Comparison of ENCODE assay signal across 9 mouse cellular contexts in the genomic region with DNA sequence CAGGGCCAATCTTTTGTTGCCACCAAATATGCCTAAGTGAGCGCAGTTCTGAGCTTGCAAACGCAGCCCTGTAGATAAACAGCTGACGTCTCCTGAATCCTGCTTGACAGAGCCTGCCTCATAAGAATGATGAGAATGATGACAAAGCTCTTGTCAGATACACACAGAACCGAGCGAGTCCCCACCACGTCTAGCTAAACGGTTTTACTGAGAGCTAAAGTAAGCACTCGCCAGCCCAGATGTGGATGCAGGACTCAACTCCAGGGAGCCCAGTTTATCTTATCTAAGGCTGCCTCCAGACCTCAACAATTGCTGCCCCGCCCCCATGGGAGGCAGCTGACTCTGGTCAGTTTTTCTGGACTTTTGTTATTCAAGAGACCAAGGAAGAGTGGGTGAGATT. TPM values are rescaled to one million over a fixed set of nuclear protein-coding genes. Genes with fewer than 3 reads are reported as not detected.
A peak's percentile ranks its signal among the peaks of the same experiment; 100 is the strongest.
DNase-seq lines count a peak whose midpoint lies in the region; ATAC-seq and TF ChIP-seq lines count a peak whose summit lies in the region.
"Had no signal": no experiment of that assay in that cellular context is flagged by ENCODE, and none has a peak within 500 bp of the region (broad histone marks: within the 10 kb centered on the region; RNA-seq: fewer than 3 reads in every experiment).

No protein-coding gene starts in this region.

- TF ChIP-seq EP300 in ES-Bruce4 (IDR thresholded peaks at IDR 0.05; ENCODE audit: insufficient read depth, low read depth, low read length) = peak; percentile 20; the same call in 1 of the 2 replicates
- TF ChIP-seq EP300 in liver, postnatal 0 days (IDR thresholded peaks at IDR 0.05; ENCODE audit: low read depth) = peak; percentile 64

- H3K27ac ChIP-seq in ES-Bruce4 (ENCODE audit: insufficient read depth, low read length) = peak overlapping the region; percentile 29
- H3K27ac ChIP-seq in liver, postnatal 0 days (ENCODE audit: low read depth) = peak overlapping the region; percentile 49

- H3K36me3 ChIP-seq in ES-Bruce4 (ENCODE audit: control insufficient read depth, insufficient read depth, low read length, poor library complexity, severe bottlenecking) = no peaks in the 10 kb centered on the region
- H3K36me3 ChIP-seq in liver, postnatal 0 days (replicated peaks; ENCODE audit: insufficient read depth, low read length) = no peaks in the 10 kb centered on the region

- peaks cover 7% of the 10 kb centered on the region for H3K4me1 ChIP-seq in ES-Bruce4 (ENCODE audit: control insufficient read depth, insufficient read depth, low read length)
- peaks cover 24% of the 10 kb centered on the region for H3K4me1 ChIP-seq in liver, postnatal 0 days (ENCODE audit: insufficient read depth)

- TF ChIP-seq POLR2A in ES-Bruce4 (IDR thresholded peaks at IDR 0.05; ENCODE audit: insufficient read depth, low read length) = no peak

- ATAC-seq in liver, postnatal 0 days = no peak

- no peaks in the 10 kb centered on the region for H3K9me3 ChIP-seq in ES-Bruce4 (replicated peaks; ENCODE audit: control insufficient read depth, insufficient read depth, low read length, poor library complexity, severe bottlenecking)
- no peaks in the 10 kb centered on the region for H3K9me3 ChIP-seq in liver, postnatal 0 days (ENCODE audit: low read length)

- peak overlapping the region; percentile 2; the same call in 1 of the 2 replicates for H3K4me3 ChIP-seq in ES-Bruce4 (ENCODE audit: low read depth, low read length)
- peak overlapping the region; percentile 75 for H3K4me3 ChIP-seq in liver, postnatal 0 days (ENCODE audit: low read depth, low read length)

- H3K9ac ChIP-seq in ES-Bruce4 (ENCODE audit: low read depth, poor library complexity, severe bottlenecking) = no peak overlapping the region
- H3K9ac ChIP-seq in liver, postnatal 0 days (replicated peaks) = no peak overlapping the region; the same call in 1 of the 2 replicates

- H3K4me2 ChIP-seq in liver, postnatal 0 days (ENCODE audit: low read depth, low read length) = peak overlapping the region; percentile 79

- 30% methylated on average over 9 of the region's 9 CpGs for WGBS in liver, postnatal 0 days (ENCODE audit: insufficient replicate concordance)

- no peaks in the 10 kb centered on the region for H3K27me3 ChIP-seq in ES-Bruce4 (ENCODE audit: control insufficient read depth, insufficient read depth, low read length, poor library complexity, severe bottlenecking)
- no peaks in the 10 kb centered on the region for H3K27me3 ChIP-seq in liver, postnatal 0 days (ENCODE audit: insufficient read depth, low read length)

- intact Hi-C loops in heart, postnatal 25 days (cut with DNase I) = no loop called here
- intact Hi-C loops in gastrocnemius, postnatal 36 days (cut with DNase I) = no loop called here

- peak; percentile 90 for DNase-seq in heart, adult 11 months
- no peak for DNase-seq in heart, postnatal 25 days (ENCODE audit: low spot score)
- DNase-seq in embryo, embryonic 11 days = peak; percentile 42
- peak; percentile 40 for DNase-seq in liver, postnatal 0 days
- DNase-seq in gastrocnemius, postnatal 36 days = no peak
- DNase-seq in cerebellum, postnatal 25 days = no peak
- no peak for DNase-seq in layer of hippocampus, postnatal 25 days (ENCODE audit: extremely low spot score in 1 of 2, low spot score in 1 of 2)
- DNase-seq: lung, adult 2 months had no signal

- no peak for TF ChIP-seq CTCF in ES-Bruce4 (IDR thresholded peaks at IDR 0.05; ENCODE audit: low read depth, low read length)
- TF ChIP-seq CTCF in liver, postnatal 0 days (IDR thresholded peaks at IDR 0.05; ENCODE audit: low read depth) = no peak

RNA-seq across cellular contexts. Expression of a gene that starts 1.5 kb away (rescaled TPM):
- total RNA-seq in heart, postnatal 25 days (2021) = 10 to 100 TPM; 11.7 to 12.7 TPM
- polyA plus RNA-seq in ES-Bruce4 (2011; ENCODE audit: insufficient read depth, insufficient read length, low read depth, missing spikeins) = 2.5 and 3.9 TPM in 2 replicates
- polyA plus RNA-seq in liver, postnatal 0 days (2015; fragmentation: Nextera tagmentation; extraction: Ambion mirVana) = 8.9 and 11.6 TPM in 2 replicates
- 1 to 10 TPM; 9.4 to 9.9 TPM for total RNA-seq in gastrocnemius, postnatal 36 days (2021)
- 1 to 10 TPM; 5.8 to 7.0 TPM for total RNA-seq in layer of hippocampus, postnatal 25 days (2021)

RNA-seq across cellular contexts. Expression of a gene that starts 32.9 kb away (rescaled TPM):
- total RNA-seq in heart, postnatal 25 days (2021) = 100 to 1,000 TPM; 129 to 142 TPM
- polyA plus RNA-seq in ES-Bruce4 (2011; ENCODE audit: insufficient read depth, insufficient read length, low read depth, missing spikeins) = 249 and 270 TPM in 2 replicates
- 210 and 215 TPM in 2 replicates for polyA plus RNA-seq in liver, postnatal 0 days (2015; fragmentation: Nextera tagmentation; extraction: Ambion mirVana)
- 100 to 1,000 TPM; 130 to 131 TPM for total RNA-seq in gastrocnemius, postnatal 36 days (2021)
- total RNA-seq in layer of hippocampus, postnatal 25 days (2021) = 100 to 1,000 TPM; 133 to 160 TPM

Comparison
In these comparisons a context has a peak if more than half of its experiments do, and no peak if none do; other contexts are left out.
1. DNase-seq: peak in heart, adult 11 months (single experiment), embryo, embryonic 11 days (single experiment) and liver, postnatal 0 days (single experiment); none in heart, postnatal 25 days (single experiment), gastrocnemius, postnatal 36 days (0 of 2), cerebellum, postnatal 25 days (0 of 2) and layer of hippocampus, postnatal 25 days (0 of 2).